Mouse (Mus musculus) intestine, embryonic 15.5 days (tissue): ENCODE results near the gene Oat. TPM values are rescaled to one million over a fixed set of nuclear protein-coding genes. Genes with fewer than 3 reads are reported as not detected.

Experiments
- ATAC-seq: fragments of 200-750 bp; cut with Nextera tagmentation; 2 replicates; pipeline ENCODE4 v1.8.0; 2017; ENCODE audit warnings: moderate TSS enrichment, moderate library complexity
- H3K27ac ChIP-seq: fragments of 300-500 bp; sonication (generic); 2 replicates; pipeline ENCODE4 v1.5.1; 2015; ENCODE audit warnings: mild to moderate bottlenecking, inconsistent platforms
- H3K27me3 ChIP-seq: fragments of 300-500 bp; sonication (generic); replicated peaks from 2 replicates; pipeline ENCODE4 v1.6.1; 2015; ENCODE audit warnings: inconsistent platforms
- H3K36me3 ChIP-seq: fragments of 300-500 bp; sonication (generic); 2 replicates; pipeline ENCODE4 v1.6.1; 2015; ENCODE audit warnings: inconsistent platforms
- H3K4me1 ChIP-seq: fragments of 300-500 bp; sonication (generic); replicated peaks from 2 replicates; pipeline ENCODE4 v1.6.1; 2015; ENCODE audit warnings: inconsistent platforms
- H3K4me2 ChIP-seq: fragments of 300-500 bp; sonication (generic); replicated peaks from 2 replicates; pipeline ENCODE4 v1.6.1; 2015; ENCODE audit warnings: mild to moderate bottlenecking, inconsistent platforms
- H3K4me3 ChIP-seq: fragments of 300-500 bp; sonication (generic); replicated peaks from 2 replicates; pipeline ENCODE4 v1.5.1; 2015; ENCODE audit warnings: inconsistent platforms
- H3K9ac ChIP-seq: fragments of 300-500 bp; sonication (generic); 2 replicates; pipeline ENCODE4 v1.6.1; 2015; ENCODE audit warnings: inconsistent platforms
- H3K9me3 ChIP-seq: fragments of 300-500 bp; sonication (generic); 2 replicates; pipeline ENCODE4 v1.6.1; 2016; ENCODE audit warnings: inconsistent platforms
- WGBS: fragments of 180-500 bp; shearing (Covaris S2); methylation state at CpG from one replicate; pipeline ENCODE4 v1.1.7; 2015; 5-methylcytosine and 5-hydroxymethylcytosine counted together
- polyA plus RNA-seq: library from polyadenylated mRNA; unstranded; fragments of >200 nt; fragmentation: Nextera tagmentation; extraction: Ambion mirVana; gene quantifications from 2 replicates; pipeline ENCODE4 v1.2.1, GENCODE M21; 2015

Gene Oat
- polyA plus RNA-seq, 1 experiment from 2014 or later: 1,488 TPM

DNA sequence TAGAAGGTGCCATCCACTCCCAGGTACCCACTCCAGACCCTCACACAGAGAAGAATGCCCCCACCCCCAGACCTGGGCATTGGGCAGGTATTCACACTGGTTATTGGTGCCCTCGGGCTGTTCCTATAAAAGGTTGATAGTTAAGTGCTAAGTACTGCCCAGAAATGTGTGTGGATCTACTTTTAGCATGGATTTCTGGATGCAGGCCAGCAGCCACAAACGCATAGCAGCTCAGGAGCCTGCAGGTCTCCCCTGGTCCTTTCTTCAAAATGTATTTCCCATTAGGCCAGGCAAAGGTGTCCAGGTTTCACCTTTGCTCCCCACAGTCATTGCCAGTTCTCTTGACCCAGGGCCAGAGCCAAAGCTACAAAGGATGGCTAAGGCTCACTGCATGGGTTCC, 67.1 kb downstream of the Oat start:
- Histone ChIP-seq H3K27ac (no peak overlapping the region), H3K36me3 (no peaks in the 10 kb centered on the region), H3K4me2 (no peak overlapping the region), H3K4me3 (no peak overlapping the region), H3K27me3 (no peaks in the 10 kb centered on the region), H3K9ac (no peak overlapping the region), H3K4me1 (peaks cover 4% of the 10 kb centered on the region; the same call in 1 of the 2 replicates), H3K9me3 (no peaks in the 10 kb centered on the region)
- no peak for ATAC-seq
- 66% methylated on average over 2 of the region's 2 CpGs for WGBS

Other genes starting within 250 kb of the Oat start
- gene Nkx1-2, start 23.2 kb upstream of the Oat start, polyA plus RNA-seq: 0.75 and 0.82 TPM in 2 replicates
- gene Lhpp, start 34.2 kb upstream of the Oat start, polyA plus RNA-seq: 40.4 and 41.5 TPM in 2 replicates
- 17.9 and 19.1 TPM in 2 replicates for gene Fam53b, start 237.5 kb upstream of the Oat start, polyA plus RNA-seq